Mouse (Mus musculus) cerebellum, postnatal 4 days (tissue): ENCODE measurements around the gene Setd3.

Experiments used
- DNase-seq, 2 experiments: peaks; one replicate each; pipeline ENCODE4 v3.0.0; 2022; ENCODE audit warnings: low spot score in 2 of 2, mixed read lengths in 1 of 2

Setd3 gene

DNA sequence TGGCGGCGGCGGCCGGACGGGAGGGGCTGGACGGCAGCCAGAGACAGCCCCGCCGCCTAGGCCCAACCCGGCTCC, at the start of gene Setd3:
Setd3 (minus strand) TSS at position 69 of the 75 bp plus-strand sequence.
- no peak for DNase-seq

DNA sequence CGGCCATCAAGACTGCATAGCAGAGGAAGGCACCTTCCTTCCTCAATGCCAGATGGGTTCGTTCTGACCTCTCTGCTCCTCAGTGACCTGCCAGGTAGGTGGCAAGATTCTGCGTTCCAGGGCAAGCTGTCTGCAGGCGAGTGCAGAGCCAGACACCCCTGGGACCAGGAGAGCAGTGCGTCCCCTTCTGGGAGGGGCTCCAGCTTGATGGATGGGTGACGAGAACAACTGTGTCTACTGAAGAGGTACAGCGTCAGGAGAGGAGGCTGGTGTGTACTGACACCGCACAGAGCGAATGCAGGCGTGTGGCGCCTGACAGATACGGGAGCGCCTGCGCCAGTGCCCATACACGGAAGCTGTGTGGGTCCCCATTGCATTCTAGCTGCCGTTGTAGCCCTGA, 48.4 kb upstream of the Setd3 start:
- DNase-seq, result no peak

DNA sequence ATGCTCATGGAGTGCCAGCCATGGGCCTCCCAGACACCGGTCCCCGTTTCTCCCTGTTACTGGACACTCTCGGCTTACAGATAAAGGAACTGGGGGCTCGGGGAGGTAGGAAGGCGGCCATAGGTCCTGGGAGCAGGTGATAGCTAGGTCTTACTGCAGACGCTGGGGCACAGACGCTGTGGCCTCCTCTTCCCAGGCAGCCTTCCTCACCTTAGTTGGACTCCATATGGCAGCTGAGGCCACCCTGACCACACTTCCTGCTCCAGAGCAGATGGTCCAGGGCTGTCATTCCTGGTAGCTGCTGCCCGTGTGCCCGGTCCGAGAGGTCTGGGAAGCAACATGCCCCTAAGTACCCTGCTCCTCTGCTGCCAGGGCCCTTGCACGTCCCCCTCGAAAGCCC, 47.8 kb upstream of the Setd3 start:
- DNase-seq, result no peak

DNA sequence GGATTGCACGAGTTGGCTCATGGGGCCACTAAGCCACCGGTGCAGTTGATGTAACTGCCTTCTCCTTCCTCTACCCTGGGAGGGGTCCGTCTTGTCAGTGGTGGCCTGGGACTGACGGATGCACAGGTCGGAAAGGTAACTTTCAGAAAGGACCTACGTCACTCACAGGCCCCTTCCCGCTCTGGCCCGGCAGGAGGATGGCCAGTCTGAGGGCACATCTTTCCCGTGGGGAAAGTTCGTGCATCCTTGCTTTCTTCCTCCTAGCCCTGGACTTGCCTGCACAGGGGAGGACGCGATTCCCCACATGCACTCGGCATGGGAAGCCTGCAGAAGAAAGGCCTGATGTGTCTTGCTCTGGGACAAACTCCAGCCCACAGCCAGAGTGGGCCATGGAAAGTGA, 47.1 kb upstream of the Setd3 start:
- DNase-seq, result no peak

DNA sequence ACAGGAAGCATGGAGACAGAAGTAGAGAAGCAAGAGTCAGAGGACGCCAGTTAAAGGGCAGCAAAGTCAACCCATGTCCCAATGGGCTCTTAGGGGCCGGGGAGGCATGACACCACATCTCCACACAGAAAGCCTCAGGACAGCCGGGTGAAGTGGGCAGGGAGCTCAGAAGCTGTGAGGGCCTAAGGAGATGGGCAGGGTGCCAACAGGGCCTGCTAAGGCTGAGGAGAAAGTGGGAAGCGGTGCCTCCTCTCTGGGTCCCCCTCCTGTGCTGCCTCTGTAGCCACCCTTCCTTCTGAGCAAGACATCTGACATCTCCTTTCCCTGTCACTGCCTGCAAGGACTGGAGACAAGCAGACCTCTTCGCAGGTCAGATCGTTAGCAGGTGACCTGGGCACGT, 46.7 kb upstream of the Setd3 start:
- DNase-seq, result no peak

GRCm38 (mm10) chr12:108223357-108223756, 44.2 kb upstream of the Setd3 start:
- no peak for DNase-seq

GRCm38 (mm10) chr12:108221712-108222111, 42.6 kb upstream of the Setd3 start:
- no peak for DNase-seq

DNA sequence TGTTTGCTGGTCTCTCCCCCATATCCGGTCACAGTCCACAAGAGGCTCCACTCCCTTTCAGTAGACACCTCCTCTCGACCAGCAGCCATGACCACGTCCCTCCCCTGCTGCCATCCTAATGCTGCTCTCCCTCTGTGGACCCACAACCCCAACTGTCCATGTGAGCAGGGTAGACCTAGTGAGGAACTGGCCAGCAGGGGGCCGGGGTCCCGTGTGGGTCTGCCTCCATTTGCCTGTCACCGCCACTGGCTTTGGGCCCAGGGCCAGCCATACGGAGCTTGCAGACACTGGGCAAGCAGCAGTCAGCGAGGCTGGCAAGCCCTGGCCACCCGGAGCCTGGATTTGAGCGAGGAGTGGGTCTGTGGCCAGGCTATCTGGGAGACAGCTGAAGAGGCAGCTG, 42.1 kb upstream of the Setd3 start:
- DNase-seq, result peak in 1 of 2 experiments; percentile 79

GRCm38 (mm10) chr12:108220621-108221020, 41.5 kb upstream of the Setd3 start:
- no peak for DNase-seq

DNA sequence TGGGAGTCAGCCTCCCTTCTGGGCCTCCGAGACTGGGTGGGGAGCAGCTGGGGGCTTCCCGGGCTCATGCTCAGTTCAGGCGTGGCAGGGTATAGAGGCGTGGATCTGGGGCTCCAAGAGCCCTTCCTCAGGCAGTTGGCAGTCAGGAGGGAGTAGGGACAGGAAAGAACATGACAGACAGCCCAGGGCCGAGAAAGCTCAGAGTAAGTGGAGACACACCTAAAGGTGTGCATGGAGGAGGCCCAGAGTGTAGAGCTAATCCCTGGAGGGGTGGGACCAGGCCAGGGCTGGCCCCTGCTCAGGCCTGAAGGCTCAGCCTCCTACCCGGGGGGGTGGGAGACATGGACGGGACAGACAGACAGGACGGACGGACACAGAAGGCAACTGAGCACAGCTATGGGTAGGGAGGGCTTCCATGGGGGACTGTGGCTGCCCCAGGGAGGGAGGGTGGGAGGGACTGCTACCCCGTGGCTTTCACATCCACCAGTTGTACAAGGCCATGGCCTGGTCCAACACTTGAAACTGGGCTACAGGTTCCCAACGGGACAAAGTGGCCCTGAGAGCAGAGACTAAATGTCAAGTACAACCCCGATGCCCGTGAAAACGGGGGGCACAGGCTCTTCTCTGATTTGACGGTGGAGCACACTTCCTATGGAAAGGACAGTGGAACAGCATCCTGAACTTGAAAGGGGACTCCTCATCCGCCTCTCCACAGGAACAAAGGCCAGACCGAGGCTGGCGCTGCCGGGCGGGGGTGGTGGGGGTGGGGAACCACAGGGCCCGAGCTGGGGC, 40.9 kb upstream of the Setd3 start:
- DNase-seq, result no peak

- DNase-seq, result no peak
These were observed 40.0 kb upstream of the Setd3 start for GRCm38 (mm10) chr12:108219163-108219562.

GRCm38 (mm10) chr12:108217572-108217971, 38.5 kb upstream of the Setd3 start:
- DNase-seq, result peak in 1 of 2 experiments; percentile 66

DNA sequence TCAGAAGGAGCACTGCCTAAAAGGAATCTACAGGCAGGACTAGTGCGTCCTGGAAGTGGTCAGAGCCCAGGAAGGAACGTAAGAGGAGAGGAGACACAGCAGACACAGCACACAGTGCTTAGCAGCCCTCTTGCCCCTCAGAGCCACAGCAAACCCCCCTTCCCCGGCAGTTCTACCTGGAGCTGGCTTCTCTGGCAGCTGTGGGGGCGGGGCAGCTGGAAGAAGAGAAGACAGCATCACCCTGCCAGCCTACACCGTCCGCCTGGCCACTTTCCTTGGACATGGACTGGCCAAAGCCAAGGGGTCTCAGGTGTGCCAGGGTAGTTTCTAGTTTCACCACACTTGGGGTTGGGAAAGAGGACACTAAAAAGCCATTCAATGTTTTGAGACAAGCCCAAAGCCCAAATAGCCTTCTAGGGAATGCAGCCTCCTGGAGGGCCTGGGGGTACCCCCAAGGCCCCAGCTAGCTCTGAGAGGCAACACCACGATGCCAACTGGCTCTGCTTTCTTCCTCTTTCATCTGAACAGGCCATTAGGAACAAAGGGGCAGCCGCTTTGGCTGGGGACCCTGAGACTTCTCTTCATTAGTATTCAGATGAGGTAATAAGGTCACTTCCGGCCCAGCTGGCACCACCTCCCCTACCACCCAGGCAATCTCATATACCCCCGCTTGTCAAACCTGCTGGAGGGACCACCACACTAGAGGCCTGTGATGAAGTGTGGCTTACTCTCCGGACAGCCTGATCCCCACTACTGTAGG, 37.7 kb upstream of the Setd3 start:
- no peak for DNase-seq

DNA sequence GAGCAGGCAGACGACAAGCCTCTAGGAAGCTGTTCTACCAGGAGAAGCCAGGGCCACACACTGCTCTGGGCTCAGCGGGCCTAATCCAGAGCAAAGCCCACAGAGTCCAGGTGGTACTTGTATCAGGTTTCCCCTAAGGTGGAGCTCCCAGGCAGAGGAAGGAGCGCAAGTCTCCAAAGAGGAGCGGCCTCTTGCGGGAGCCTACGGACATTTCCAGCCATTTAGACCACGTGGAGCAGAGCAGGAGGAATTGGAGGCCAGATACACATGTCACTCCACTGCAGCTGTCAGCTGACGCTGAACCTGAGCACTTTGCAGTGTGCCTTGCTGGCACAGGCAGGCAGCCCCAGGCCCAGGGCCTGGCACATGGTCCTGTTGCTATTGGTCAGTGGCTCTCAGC, 36.0 kb upstream of the Setd3 start:
- DNase-seq, result no peak

- DNase-seq, result no peak
These were observed 34.3 kb upstream of the Setd3 start for GRCm38 (mm10) chr12:108213090-108214041.

GRCm38 (mm10) chr12:108212476-108212875, 33.4 kb upstream of the Setd3 start:
- DNase-seq, result no peak

DNA sequence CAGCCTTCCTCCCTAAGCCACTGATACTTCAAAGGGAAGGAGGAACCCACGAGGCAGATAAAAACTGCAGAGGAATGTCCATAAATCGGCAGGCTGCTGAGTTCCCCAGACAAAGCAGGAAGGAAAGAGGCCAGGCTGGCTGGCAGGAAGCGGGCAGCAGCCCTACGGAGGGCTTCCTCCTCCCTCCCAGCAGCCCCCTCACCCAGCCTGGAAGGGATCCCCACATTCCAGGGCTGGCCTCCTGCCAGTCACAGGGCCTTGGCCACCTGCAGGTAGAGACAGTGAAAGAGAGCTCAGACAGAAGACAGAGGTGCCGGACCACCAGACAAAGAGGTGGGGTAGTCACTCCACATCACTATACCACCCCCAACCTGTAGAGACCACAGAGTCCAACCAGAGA, 33.0 kb upstream of the Setd3 start:
- DNase-seq, result no peak

GRCm38 (mm10) chr12:108210623-108211022, 31.5 kb upstream of the Setd3 start:
- no peak for DNase-seq

- peak in 1 of 2 experiments; percentile 83 for DNase-seq
These were observed 29.8 kb upstream of the Setd3 start for GRCm38 (mm10) chr12:108208726-108209438.

GRCm38 (mm10) chr12:108208216-108208615, 29.1 kb upstream of the Setd3 start:
- DNase-seq, result no peak

GRCm38 (mm10) chr12:108206641-108207040, 27.5 kb upstream of the Setd3 start:
- DNase-seq, result peak; percentile 84 to 92

- DNase-seq, result no peak
These were observed 25.9 kb upstream of the Setd3 start for GRCm38 (mm10) chr12:108204978-108205377.
